Mouse (Mus musculus) limb, embryonic 14.5 days (tissue): ENCODE measurements at regions not wholly inside any gene's neighbourhood (a gene's known extent, or its start where the extent isn't known, plus 50 kb on each side); places are given as distances from the start of the nearest gene placed in this dataset.
A peak's percentile ranks its signal among the peaks of the same experiment; 100 is the strongest.

Experiments
- ATAC-seq: fragments of 200-750 bp; cut with Nextera tagmentation; 2 replicates; pipeline ENCODE4 v1.8.0; 2017; ENCODE audit warnings: low read depth, moderate number of reproducible peaks, moderate TSS enrichment; ENCODE audit not compliant: low FRiP score
- DNase-seq: peaks from one replicate; pipeline ENCODE4 v3.0.0-alpha.2; 2015; ENCODE audit warnings: low spot score
- H3K27ac ChIP-seq: fragments of 300-500 bp; sonication (generic); replicated peaks from 2 replicates; pipeline ENCODE4 v1.5.1; 2014; ENCODE audit warnings: low read depth, mild to moderate bottlenecking, low read length, moderate library complexity, mixed read lengths
- H3K27me3 ChIP-seq: fragments of 300-500 bp; sonication (generic); 2 replicates; pipeline ENCODE4 v1.6.1; 2014; ENCODE audit warnings: low read length, mixed read lengths; ENCODE audit not compliant: control insufficient read depth, insufficient read depth
- H3K36me3 ChIP-seq: fragments of 300-500 bp; sonication (generic); 2 replicates; pipeline ENCODE4 v1.6.1; 2014; ENCODE audit warnings: mild to moderate bottlenecking, low read length, moderate library complexity, mixed read lengths; ENCODE audit not compliant: control insufficient read depth, insufficient read depth
- H3K4me1 ChIP-seq: fragments of 300-500 bp; sonication (generic); 2 replicates; pipeline ENCODE4 v1.6.1; 2014; ENCODE audit warnings: antibody characterized with exemption, low read length, mixed read lengths; ENCODE audit not compliant: control insufficient read depth, insufficient read depth
- H3K4me2 ChIP-seq: fragments of 300-500 bp; sonication (generic); replicated peaks from 2 replicates; pipeline ENCODE4 v1.6.1; 2014; ENCODE audit warnings: low read depth, mild to moderate bottlenecking, low read length, moderate library complexity; ENCODE audit not compliant: severe bottlenecking
- H3K4me3 ChIP-seq: fragments of 300-500 bp; sonication (generic); replicated peaks from 2 replicates; pipeline ENCODE4 v1.5.1; 2014; ENCODE audit warnings: low read length
- H3K9ac ChIP-seq: fragments of 300-500 bp; sonication (generic); 2 replicates; pipeline ENCODE4 v1.6.1; 2014; ENCODE audit warnings: mild to moderate bottlenecking, low read depth, low read length, moderate library complexity; ENCODE audit not compliant: severe bottlenecking
- H3K9me3 ChIP-seq: fragments of 300-500 bp; sonication (generic); 2 replicates; pipeline ENCODE4 v1.6.1; 2016; ENCODE audit warnings: low read length; ENCODE audit not compliant: control insufficient read depth
- POLR2A ChIP-seq: fragments of 200-500 bp; IDR thresholded peaks from 2 replicates; pipeline ENCODE4 v1.8.0; 2012; ENCODE audit warnings: inconsistent platforms, mild to moderate bottlenecking, moderate library complexity, borderline replicate concordance; ENCODE audit not compliant: insufficient read depth, insufficient read length; ENCODE audit errors: extremely low read depth
- WGBS: fragments of 180-500 bp; shearing (Covaris S2); extraction: QIAGEN DNeasy Blood & Tissue Kit; methylation state at CpG from one replicate; pipeline ENCODE4 v1.1.7; 2014; 5-methylcytosine and 5-hydroxymethylcytosine counted together

- H3K4me2 ChIP-seq: no peak overlapping the region
These were observed 771.0 kb upstream of the Pcdh20 start for GRCm38 (mm10) chr14:89242159-89242558.

GRCm38 (mm10) chr14:89236501-89236900 lies 765.3 kb upstream of the Pcdh20 start:
- WGBS: 79% methylated on average over 3 of the region's 3 CpGs
- Histone ChIP-seq H3K9me3 (no peaks in the 10 kb centered on the region), H3K4me1 (no peaks in the 10 kb centered on the region), H3K4me3 (no peak overlapping the region), H3K27ac (no peak overlapping the region), H3K27me3 (no peaks in the 10 kb centered on the region), H3K36me3 (no peaks in the 10 kb centered on the region), H3K4me2 (no peak overlapping the region), H3K9ac (no peak overlapping the region)
- DNase-seq (no peak), ATAC-seq (no peak)
- no peak for TF ChIP-seq POLR2A

More at GRCm38 (mm10) chr14:89242159-89242558, 771.0 kb upstream of the Pcdh20 start:
- ATAC-seq: no peak
- Histone ChIP-seq H3K9ac (no peak overlapping the region), H3K4me1 (no peaks in the 10 kb centered on the region), H3K4me3 (no peak overlapping the region), H3K36me3 (no peaks in the 10 kb centered on the region), H3K9me3 (no peaks in the 10 kb centered on the region), H3K27ac (no peak overlapping the region), H3K27me3 (no peaks in the 10 kb centered on the region)
- 80% methylated on average over 1 of the region's 1 CpGs for WGBS
- no peak for DNase-seq
- TF ChIP-seq POLR2A: no peak

GRCm38 (mm10) chr14:89230482-89230881 lies 759.3 kb upstream of the Pcdh20 start:
- Histone ChIP-seq H3K9ac (no peak overlapping the region), H3K4me1 (no peaks in the 10 kb centered on the region), H3K27me3 (no peaks in the 10 kb centered on the region), H3K27ac (no peak overlapping the region), H3K36me3 (no peaks in the 10 kb centered on the region), H3K9me3 (no peaks in the 10 kb centered on the region), H3K4me2 (no peak overlapping the region), H3K4me3 (no peak overlapping the region)
- 41% methylated on average over 8 of the region's 8 CpGs for WGBS
- no peak for TF ChIP-seq POLR2A
- DNase-seq (no peak), ATAC-seq (no peak)

GRCm38 (mm10) chr14:89217390-89217789 lies 746.2 kb upstream of the Pcdh20 start:
- no peaks in the 10 kb centered on the region for H3K9me3 ChIP-seq
- ATAC-seq (no peak), DNase-seq (no peak)
- no peak overlapping the region for H3K4me3 ChIP-seq
- 60% methylated on average over 1 of the region's 1 CpGs for WGBS
- H3K4me2 ChIP-seq: no peak overlapping the region
- no peak for TF ChIP-seq POLR2A
- H3K36me3 ChIP-seq: no peaks in the 10 kb centered on the region
- no peak overlapping the region for H3K9ac ChIP-seq
- no peak overlapping the region for H3K27ac ChIP-seq
- H3K27me3 ChIP-seq: no peaks in the 10 kb centered on the region
- H3K4me1 ChIP-seq: no peaks in the 10 kb centered on the region

GRCm38 (mm10) chr14:89181386-89181979 lies 710.3 kb upstream of the Pcdh20 start:
- Histone ChIP-seq H3K27me3 (no peaks in the 10 kb centered on the region), H3K9me3 (no peaks in the 10 kb centered on the region), H3K9ac (no peak overlapping the region), H3K4me1 (no peaks in the 10 kb centered on the region), H3K4me3 (no peak overlapping the region), H3K4me2 (no peak overlapping the region), H3K27ac (no peak overlapping the region), H3K36me3 (no peaks in the 10 kb centered on the region)
- no peak for TF ChIP-seq POLR2A
- peak; percentile 57 for DNase-seq
- ATAC-seq: no peak
- WGBS: 53% methylated on average over 2 of the region's 2 CpGs
